In genomic region chr9:65822011-65822410, GRCm38 (mm10) we compare ENCODE assay signal across 18 mouse cellular contexts.
"Had no signal": no experiment of that assay in that cellular context is flagged by ENCODE, and none has a peak within 500 bp of the region (broad histone marks: within the 10 kb centered on the region; RNA-seq: fewer than 3 reads in every experiment).

No protein-coding gene starts in this region.

- H3K9me3 ChIP-seq: midbrain, embryonic 10.5 days; midbrain, embryonic 12.5 days; neural tube, embryonic 13.5 days; neural tube, embryonic 15.5 days had no signal

- H3K4me3 ChIP-seq: midbrain, embryonic 10.5 days; midbrain, embryonic 12.5 days; myocyte; neural tube, embryonic 13.5 days; neural tube, embryonic 15.5 days had no signal

- H3K27ac ChIP-seq: midbrain, embryonic 10.5 days; midbrain, embryonic 12.5 days; neural tube, embryonic 13.5 days; neural tube, embryonic 15.5 days had no signal

- H3K4me2 ChIP-seq: lung, embryonic 14.5 days; midbrain, embryonic 12.5 days; neural tube, embryonic 13.5 days; neural tube, embryonic 15.5 days had no signal

- H3K9ac ChIP-seq: lung, embryonic 14.5 days; midbrain, embryonic 12.5 days; neural tube, embryonic 13.5 days; neural tube, embryonic 15.5 days had no signal

- DNase-seq: lung, embryonic 14.5 days; lung, postnatal 10 days; lung, postnatal 4 days; midbrain, embryonic 14.5 days; retina, postnatal 1 day; right cerebral cortex, adult 18-20 months; right cerebral cortex, postnatal 25 days; right cerebral cortex, postnatal 4 days; spleen, adult 18-20 months; thymus, adult 18-20 months; thymus, postnatal 14 days; thymus, postnatal 36 days had no signal

- H3K36me3 ChIP-seq: midbrain, embryonic 12.5 days; neural tube, embryonic 13.5 days; neural tube, embryonic 15.5 days had no signal

- H3K27me3 ChIP-seq: midbrain, embryonic 12.5 days; neural tube, embryonic 13.5 days; neural tube, embryonic 15.5 days had no signal

- ATAC-seq: midbrain, embryonic 16.5 days had no signal
